In genomic region chr3:94457055-94457454, GRCm38 (mm10) we compare ENCODE assay signal across 10 mouse cellular contexts. TPM values are rescaled to one million over a fixed set of nuclear protein-coding genes. Genes with fewer than 3 reads are reported as not detected.
DNase-seq lines count a peak whose midpoint lies in the region; ATAC-seq and TF ChIP-seq lines count a peak whose summit lies in the region.
"Had no signal": no experiment of that assay in that cellular context is flagged by ENCODE, and none has a peak within 500 bp of the region (broad histone marks: within the 10 kb centered on the region; RNA-seq: fewer than 3 reads in every experiment).

No protein-coding gene starts in this region.

- no peak overlapping the region for H3K4me3 ChIP-seq in forebrain, embryonic 12.5 days (replicated peaks)
- no peak overlapping the region for H3K4me3 ChIP-seq in forebrain, embryonic 10.5 days
- H3K4me3 ChIP-seq in layer of hippocampus, adult 2 months: no peak overlapping the region
- H3K4me3 ChIP-seq in hindbrain, embryonic 15.5 days: peak overlapping the region; percentile 42
- H3K4me3 ChIP-seq in midbrain, embryonic 14.5 days (replicated peaks; ENCODE audit: low read depth, low read length): peak overlapping the region; percentile 34

- 71% methylated on average over 3 of the region's 3 CpGs for WGBS in forebrain, embryonic 12.5 days
- WGBS in forebrain, embryonic 10.5 days: 84% methylated on average over 3 of the region's 3 CpGs
- WGBS in hindbrain, embryonic 15.5 days: 67% methylated on average over 3 of the region's 3 CpGs
- 75% methylated on average over 3 of the region's 3 CpGs for WGBS in midbrain, embryonic 14.5 days

- H3K4me2 ChIP-seq in forebrain, embryonic 12.5 days: no peak overlapping the region
- peak overlapping the region; percentile 56 for H3K4me2 ChIP-seq in hindbrain, embryonic 15.5 days
- peak overlapping the region; percentile 49 for H3K4me2 ChIP-seq in midbrain, embryonic 14.5 days (ENCODE audit: low read length)

- no peak for TF ChIP-seq CTCF in layer of hippocampus, adult 2 months (conservative IDR thresholded peaks at IDR 0.05)

- no peak overlapping the region for H3K9ac ChIP-seq in forebrain, embryonic 12.5 days
- H3K9ac ChIP-seq in hindbrain, embryonic 15.5 days: peak overlapping the region; percentile 35; the same call in 1 of the 2 replicates
- H3K9ac ChIP-seq in midbrain, embryonic 14.5 days (replicated peaks; ENCODE audit: low read length): no peak overlapping the region

- ATAC-seq in forebrain, embryonic 12.5 days (ENCODE audit: low FRiP score): peak; percentile 21; the same call in 1 of the 2 replicates
- 0 out of 2 replicates have a peak, but pooled peaks have one; percentile 5 for ATAC-seq in hindbrain, embryonic 15.5 days (ENCODE audit: low FRiP score, low read depth)
- ATAC-seq in midbrain, embryonic 14.5 days (ENCODE audit: low FRiP score, low TSS enrichment): peak; percentile 36
- ATAC-seq in monocyte, adult 5-6 weeks (replicated peaks; ENCODE audit: insufficient number of reproducible peaks, low FRiP score, low TSS enrichment, poor library complexity, severe bottlenecking): no peak

- H3K36me3 ChIP-seq in forebrain, embryonic 12.5 days (replicated peaks): no peaks in the 10 kb centered on the region
- no peaks in the 10 kb centered on the region for H3K36me3 ChIP-seq in forebrain, embryonic 10.5 days (replicated peaks)
- H3K36me3 ChIP-seq in hindbrain, embryonic 15.5 days: no peaks in the 10 kb centered on the region
- H3K36me3 ChIP-seq in midbrain, embryonic 14.5 days (ENCODE audit: control insufficient read depth, insufficient read depth, low read length): no peaks in the 10 kb centered on the region

- no peak for DNase-seq in forebrain, embryonic 10.5 days (ENCODE audit: extremely low spot score, low spot score)
- no peak for DNase-seq in layer of hippocampus, adult 2 months (ENCODE audit: low spot score in 2 of 2)
- DNase-seq in layer of hippocampus, postnatal 25 days (ENCODE audit: extremely low spot score in 1 of 2, low spot score in 1 of 2): no peak
- no peak for DNase-seq in midbrain, embryonic 14.5 days
- no peak for DNase-seq in kidney, postnatal 10 days

- peaks cover 9% of the 10 kb centered on the region for H3K27me3 ChIP-seq in forebrain, embryonic 12.5 days
- H3K27me3 ChIP-seq in forebrain, embryonic 10.5 days (ENCODE audit: poor library complexity, severe bottlenecking): peaks cover 11% of the 10 kb centered on the region
- no peaks in the 10 kb centered on the region for H3K27me3 ChIP-seq in hindbrain, embryonic 15.5 days
- no peaks in the 10 kb centered on the region for H3K27me3 ChIP-seq in midbrain, embryonic 14.5 days (ENCODE audit: control insufficient read depth, insufficient read depth, low read length)

- H3K9me3 ChIP-seq in forebrain, embryonic 12.5 days: peaks cover 6% of the 10 kb centered on the region; the same call in 1 of the 2 replicates
- H3K9me3 ChIP-seq in forebrain, embryonic 10.5 days: peaks cover 6% of the 10 kb centered on the region; the same call in 1 of the 2 replicates
- H3K9me3 ChIP-seq in hindbrain, embryonic 15.5 days: no peaks in the 10 kb centered on the region
- no peaks in the 10 kb centered on the region for H3K9me3 ChIP-seq in midbrain, embryonic 14.5 days (ENCODE audit: control insufficient read depth, low read length)

- 0 out of 2 replicates have a peak overlapping the region, but pooled peaks have one; percentile 15 for H3K27ac ChIP-seq in forebrain, embryonic 12.5 days
- no peak overlapping the region for H3K27ac ChIP-seq in forebrain, embryonic 10.5 days
- peak overlapping the region; percentile 1; the same call in 1 of the 2 replicates for H3K27ac ChIP-seq in layer of hippocampus, adult 2 months
- H3K27ac ChIP-seq in hindbrain, embryonic 15.5 days (replicated peaks): peak overlapping the region; percentile 68
- H3K27ac ChIP-seq in midbrain, embryonic 14.5 days (replicated peaks; ENCODE audit: low read depth, low read length): 0 out of 2 replicates have a peak overlapping the region, but pooled peaks have one; percentile 0
- H3K27ac ChIP-seq: gastrocnemius, adult 2 months had no signal

- H3K4me1 ChIP-seq in forebrain, embryonic 12.5 days: no peaks in the 10 kb centered on the region
- peaks cover 12% of the 10 kb centered on the region for H3K4me1 ChIP-seq in forebrain, embryonic 10.5 days
- peaks cover 6% of the 10 kb centered on the region for H3K4me1 ChIP-seq in hindbrain, embryonic 15.5 days (replicated peaks)
- no peaks in the 10 kb centered on the region for H3K4me1 ChIP-seq in midbrain, embryonic 14.5 days (ENCODE audit: control insufficient read depth, insufficient read depth, low read length)

RNA-seq across cellular contexts. Expression of gene Oaz3, which starts 13.3 kb away (rescaled TPM):
- 1.0 and 1.3 TPM in 2 replicates for polyA plus RNA-seq in forebrain, embryonic 12.5 days (2016; fragmentation: Nextera tagmentation; extraction: Ambion mirVana)
- polyA plus RNA-seq in forebrain, embryonic 10.5 days (2016; fragmentation: Nextera tagmentation; extraction: Ambion mirVana): 0.62 and 0.81 TPM in 2 replicates
- not detected for total RNA-seq in layer of hippocampus, adult 2 months (2021)
- total RNA-seq in layer of hippocampus, postnatal 25 days (2021): not detected
- polyA plus RNA-seq in hindbrain, embryonic 15.5 days (2015; fragmentation: Nextera tagmentation; extraction: Ambion mirVana): 1.4 and 1.6 TPM in 2 replicates
- polyA plus RNA-seq in midbrain, embryonic 14.5 days (2014; fragmentation: Nextera tagmentation; extraction: Ambion mirVana): 0.36 and 1.2 TPM in 2 replicates
- total RNA-seq in monocyte, adult 5-6 weeks (2017): 0.43 TPM in 1 of 3 replicates, not detected in the others
- total RNA-seq: gastrocnemius, adult 2 months; left cerebral cortex, postnatal 4 days had no signal

RNA-seq across cellular contexts. Expression of gene Mrpl9, which starts 13.9 kb away (rescaled TPM):
- 63.2 and 63.9 TPM in 2 replicates for polyA plus RNA-seq in forebrain, embryonic 12.5 days (2016; fragmentation: Nextera tagmentation; extraction: Ambion mirVana)
- 70.9 and 74.5 TPM in 2 replicates for polyA plus RNA-seq in forebrain, embryonic 10.5 days (2016; fragmentation: Nextera tagmentation; extraction: Ambion mirVana)
- 10 to 100 TPM; 41.3 to 44.4 TPM for total RNA-seq in layer of hippocampus, adult 2 months (2021)
- total RNA-seq in layer of hippocampus, postnatal 25 days (2021): 10 to 100 TPM; 42.1 to 46.8 TPM
- polyA plus RNA-seq in hindbrain, embryonic 15.5 days (2015; fragmentation: Nextera tagmentation; extraction: Ambion mirVana): 60.6 and 61.0 TPM in 2 replicates
- 52.6 and 54.1 TPM in 2 replicates for polyA plus RNA-seq in midbrain, embryonic 14.5 days (2014; fragmentation: Nextera tagmentation; extraction: Ambion mirVana)
- 54.6 to 77.8 TPM (median 70.4 TPM) in 3 replicates for total RNA-seq in monocyte, adult 5-6 weeks (2017)

RNA-seq across cellular contexts. Expression of gene Celf3, which starts 21.0 kb away (rescaled TPM):
- 218 and 251 TPM in 2 replicates for polyA plus RNA-seq in forebrain, embryonic 12.5 days (2016; fragmentation: Nextera tagmentation; extraction: Ambion mirVana)
- polyA plus RNA-seq in forebrain, embryonic 10.5 days (2016; fragmentation: Nextera tagmentation; extraction: Ambion mirVana): 34.7 and 46.8 TPM in 2 replicates
- total RNA-seq in layer of hippocampus, adult 2 months (2021): 100 to 1,000 TPM; 184 to 202 TPM
- 100 to 1,000 TPM; 165 to 198 TPM for total RNA-seq in layer of hippocampus, postnatal 25 days (2021)
- polyA plus RNA-seq in hindbrain, embryonic 15.5 days (2015; fragmentation: Nextera tagmentation; extraction: Ambion mirVana): 219 and 232 TPM in 2 replicates
- polyA plus RNA-seq in midbrain, embryonic 14.5 days (2014; fragmentation: Nextera tagmentation; extraction: Ambion mirVana): 321 and 376 TPM in 2 replicates
- 0.19 TPM in 1 of 3 replicates, not detected in the others for total RNA-seq in monocyte, adult 5-6 weeks (2017)
- total RNA-seq: gastrocnemius, adult 2 months had no signal

RNA-seq across cellular contexts. Expression of gene Riiad1, which starts 23.1 kb away (rescaled TPM):
- 18.1 and 19.7 TPM in 2 replicates for polyA plus RNA-seq in forebrain, embryonic 12.5 days (2016; fragmentation: Nextera tagmentation; extraction: Ambion mirVana)
- polyA plus RNA-seq in forebrain, embryonic 10.5 days (2016; fragmentation: Nextera tagmentation; extraction: Ambion mirVana): 6.0 and 6.9 TPM in 2 replicates
- 1 to 10 TPM; 5.8 to 7.2 TPM for total RNA-seq in layer of hippocampus, adult 2 months (2021)
- total RNA-seq in layer of hippocampus, postnatal 25 days (2021): 1 to 10 TPM; 5.8 to 6.9 TPM
- polyA plus RNA-seq in hindbrain, embryonic 15.5 days (2015; fragmentation: Nextera tagmentation; extraction: Ambion mirVana): 20.0 and 21.0 TPM in 2 replicates
- 23.8 and 30.8 TPM in 2 replicates for polyA plus RNA-seq in midbrain, embryonic 14.5 days (2014; fragmentation: Nextera tagmentation; extraction: Ambion mirVana)
- total RNA-seq in monocyte, adult 5-6 weeks (2017): 1.8 to 2.2 TPM in 2 of 3 replicates, not detected in the other

RNA-seq across cellular contexts. Expression of gene Tdrkh, which starts 44.0 kb away (rescaled TPM):
- 67.2 and 67.8 TPM in 2 replicates for polyA plus RNA-seq in forebrain, embryonic 12.5 days (2016; fragmentation: Nextera tagmentation; extraction: Ambion mirVana)
- polyA plus RNA-seq in forebrain, embryonic 10.5 days (2016; fragmentation: Nextera tagmentation; extraction: Ambion mirVana): 37.6 and 38.1 TPM in 2 replicates
- total RNA-seq in layer of hippocampus, adult 2 months (2021): 10 to 100 TPM; 41.3 to 47.2 TPM
- 10 to 100 TPM; 44.1 TPM for total RNA-seq in layer of hippocampus, postnatal 25 days (2021)
- 50.7 and 53.5 TPM in 2 replicates for polyA plus RNA-seq in hindbrain, embryonic 15.5 days (2015; fragmentation: Nextera tagmentation; extraction: Ambion mirVana)
- 50.6 and 55.3 TPM in 2 replicates for polyA plus RNA-seq in midbrain, embryonic 14.5 days (2014; fragmentation: Nextera tagmentation; extraction: Ambion mirVana)
- 1.2 to 4.4 TPM (median 2.8 TPM) in 3 replicates for total RNA-seq in monocyte, adult 5-6 weeks (2017)

Comparison
In these comparisons a context has a peak if more than half of its experiments do, and no peak if none do; other contexts are left out.
1. H3K4me3 ChIP-seq: peak in hindbrain, embryonic 15.5 days (single experiment) and midbrain, embryonic 14.5 days (single experiment); none in forebrain, embryonic 12.5 days (single experiment), forebrain, embryonic 10.5 days (single experiment) and layer of hippocampus, adult 2 months (single experiment).